Mouse (Mus musculus): ENCODE results near the gene Zbtb49. TPM values are rescaled to one million over a fixed set of nuclear protein-coding genes. Genes with fewer than 3 reads are reported as not detected.

The Zbtb49 gene
- polyA plus RNA-seq (2015; fragmentation: Nextera tagmentation; extraction: Ambion mirVana) = 2.9 and 3.6 TPM in 2 replicates

DNA sequence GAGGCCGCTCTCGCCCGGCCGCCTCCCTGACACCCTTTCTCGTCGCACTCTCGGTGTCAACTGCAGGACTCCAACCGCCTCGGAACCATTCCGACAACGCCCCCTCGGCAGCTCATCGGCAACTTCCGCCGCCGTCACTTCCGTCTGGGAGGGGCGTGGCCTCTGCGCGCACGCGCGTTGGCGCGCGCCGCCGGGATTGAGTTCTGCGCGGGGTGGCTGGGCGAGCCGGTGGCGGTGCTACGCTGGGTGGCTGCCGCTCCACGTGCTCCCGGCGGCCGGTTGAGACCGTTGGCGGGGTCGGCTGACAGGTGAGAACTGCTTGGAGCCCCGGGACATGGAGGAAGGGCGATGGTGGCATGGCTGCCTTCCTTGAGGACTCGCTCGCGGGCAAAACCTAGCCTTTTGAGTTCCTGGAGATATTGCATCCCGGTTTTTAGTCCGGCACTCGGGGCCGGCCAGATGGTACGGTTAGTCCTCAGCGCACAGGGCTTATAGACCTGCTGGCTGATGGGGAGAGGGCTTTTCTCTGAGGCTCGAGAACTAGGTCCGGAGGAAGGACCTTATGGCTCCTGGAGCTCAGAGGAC is at the start of gene Zbtb49, which contains the start of gene Lyar:
Zbtb49 (minus strand) TSS at position 130 of the 585 bp plus-strand sequence.
Lyar (plus strand) TSS at position 143 of the 585 bp plus-strand sequence.
- Histone ChIP-seq H3K36me3 (ENCODE audit: control insufficient read depth, insufficient read depth) (peaks cover 13% of the 10 kb centered on the region; the same call in 1 of the 2 replicates), H3K9ac (ENCODE audit: low read depth, low read length) (peak within 1 kb of the TSS; percentile 74), H3K27me3 (replicated peaks; ENCODE audit: control insufficient read depth, insufficient read depth, low read length) (no peaks in the 10 kb centered on the region), H3K9me3 (ENCODE audit: control insufficient read depth) (no peaks in the 10 kb centered on the region), H3K4me1 (replicated peaks; ENCODE audit: control insufficient read depth, insufficient read depth, low read length) (0 out of 2 replicates have a peak, but pooled peaks cover 10% of the 10 kb centered on the region), H3K4me2 (replicated peaks; ENCODE audit: low read depth) (peak within 1 kb of the TSS; percentile 95), H3K27ac (ENCODE audit: low read depth, low read length) (peak within 1 kb of the TSS; percentile 70), H3K4me3 (ENCODE audit: low read depth, low read length) (peak within 1 kb of the TSS; percentile 93)
- TF ChIP-seq CTCF (IDR thresholded peaks at IDR 0.05; ENCODE audit: low read depth) = peak; percentile 8; the same call in 1 of the 2 replicates
- ATAC-seq = peak; percentile 96
- under 1% methylated on average over 55 of the region's 55 CpGs for WGBS

DNA sequence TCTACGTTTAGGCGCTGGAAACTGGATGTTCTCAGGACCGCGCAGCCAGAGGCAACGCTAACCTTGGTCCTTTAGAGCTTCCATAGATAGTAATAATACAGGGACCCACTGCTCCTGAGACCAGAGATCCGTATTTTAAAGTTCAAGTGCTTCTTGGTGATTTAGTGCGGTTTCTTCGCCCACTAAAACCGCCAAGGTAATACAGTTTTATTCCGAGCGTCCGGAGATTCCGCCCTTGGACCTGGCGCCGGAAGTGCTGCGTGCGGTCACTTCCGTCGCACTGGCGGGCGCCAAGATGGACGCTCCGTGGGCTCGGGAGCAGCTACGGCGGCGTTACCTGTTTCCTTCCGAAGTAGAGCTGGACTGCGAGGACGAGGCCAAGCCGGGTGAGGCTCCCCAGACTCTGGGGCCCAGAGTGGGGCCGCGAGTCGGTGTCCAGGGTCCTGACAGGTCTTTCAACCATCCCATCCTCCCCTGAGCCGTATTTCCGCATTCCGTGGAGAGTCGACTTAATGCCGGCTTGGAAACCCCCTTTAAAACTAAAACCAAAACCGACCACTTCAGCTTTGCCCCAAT is 39.9 kb upstream of the Zbtb49 start, which contains the start of gene Tmem128:
Tmem128 (plus strand) TSS at position 79 of the 576 bp plus-strand sequence.
- Histone ChIP-seq H3K36me3 (ENCODE audit: control insufficient read depth, insufficient read depth) (peaks cover 30% of the 10 kb centered on the region), H3K4me2 (replicated peaks; ENCODE audit: low read depth) (peak within 1 kb of the TSS; percentile 70), H3K27me3 (replicated peaks; ENCODE audit: control insufficient read depth, insufficient read depth, low read length) (no peaks in the 10 kb centered on the region), H3K9me3 (ENCODE audit: control insufficient read depth) (no peaks in the 10 kb centered on the region), H3K27ac (ENCODE audit: low read depth, low read length) (peak within 1 kb of the TSS; percentile 92), H3K4me1 (replicated peaks; ENCODE audit: control insufficient read depth, insufficient read depth, low read length) (peaks cover 3% of the 10 kb centered on the region; the same call in 1 of the 2 replicates), H3K4me3 (ENCODE audit: low read depth, low read length) (peak within 1 kb of the TSS; percentile 83), H3K9ac (ENCODE audit: low read depth, low read length) (peak within 1 kb of the TSS; percentile 65)
- TF ChIP-seq CTCF (IDR thresholded peaks at IDR 0.05; ENCODE audit: low read depth) = no peak
- peak; percentile 71 for ATAC-seq
- under 1% methylated on average over 40 of the region's 40 CpGs for WGBS

DNA sequence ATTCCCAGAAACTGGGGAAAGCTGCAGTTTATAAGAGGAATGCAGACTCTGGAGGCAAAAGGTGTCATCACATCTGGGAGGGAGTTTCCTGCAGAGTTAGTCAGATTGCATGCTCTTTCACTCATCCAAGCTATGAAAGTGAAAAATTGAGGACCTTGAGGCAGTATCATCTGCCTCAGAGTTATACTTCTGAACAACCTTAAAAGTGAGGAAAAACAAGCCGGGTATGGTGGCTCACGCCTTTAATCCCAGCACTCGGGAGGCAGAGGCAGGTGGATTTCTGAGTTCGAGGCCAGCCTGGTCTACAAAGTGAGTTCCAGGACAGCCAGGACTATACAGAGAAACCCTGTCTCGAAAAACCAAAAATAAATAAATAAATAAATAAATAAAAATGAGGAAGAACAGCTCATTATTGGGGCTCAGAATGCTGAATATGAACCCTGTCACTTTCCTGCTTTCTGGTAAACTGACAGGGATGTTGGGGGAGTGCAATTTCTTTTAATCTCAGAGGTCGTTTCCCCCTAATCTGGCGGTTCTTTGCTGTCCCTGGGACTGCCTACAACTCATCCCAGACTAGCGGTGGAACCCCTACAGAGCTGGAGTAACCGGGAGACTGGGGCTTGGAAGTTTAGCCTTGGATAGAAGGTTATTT is 39.3 kb upstream of the Zbtb49 start:
- H3K4me3 ChIP-seq (ENCODE audit: low read depth, low read length) = peak overlapping the region; percentile 83
- H3K27ac ChIP-seq (ENCODE audit: low read depth, low read length) = peak overlapping the region; percentile 92
- peaks cover 24% of the 10 kb centered on the region for H3K36me3 ChIP-seq (ENCODE audit: control insufficient read depth, insufficient read depth)
- no peaks in the 10 kb centered on the region for H3K9me3 ChIP-seq (ENCODE audit: control insufficient read depth)
- H3K4me2 ChIP-seq (replicated peaks; ENCODE audit: low read depth) = peak overlapping the region; percentile 70
- peak overlapping the region; percentile 65 for H3K9ac ChIP-seq (ENCODE audit: low read depth, low read length)
- no peak for TF ChIP-seq CTCF (IDR thresholded peaks at IDR 0.05; ENCODE audit: low read depth)
- 47% methylated on average over 9 of the region's 9 CpGs for WGBS
- H3K27me3 ChIP-seq (replicated peaks; ENCODE audit: control insufficient read depth, insufficient read depth, low read length) = no peaks in the 10 kb centered on the region
- H3K4me1 ChIP-seq (replicated peaks; ENCODE audit: control insufficient read depth, insufficient read depth, low read length) = peaks cover 3% of the 10 kb centered on the region; the same call in 1 of the 2 replicates
- ATAC-seq = no peak

DNA sequence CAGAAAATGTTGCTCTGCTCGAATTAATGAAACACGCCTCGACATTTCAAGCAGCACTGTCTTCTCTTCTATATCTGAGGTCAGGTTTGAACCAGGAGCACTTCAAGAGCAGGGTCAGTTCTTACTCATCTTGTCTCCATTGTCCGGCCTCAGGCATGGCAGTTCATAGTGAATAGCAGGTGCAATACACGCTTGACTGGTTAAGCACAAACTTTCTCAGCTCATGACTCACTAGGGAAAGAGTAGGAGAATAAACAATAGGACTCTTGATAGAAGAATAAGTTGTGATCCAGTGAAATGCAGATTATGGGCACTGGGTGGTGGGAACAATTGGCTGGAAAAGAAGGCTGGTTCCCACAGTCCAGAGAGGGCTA is 38.5 kb upstream of the Zbtb49 start:
- no peak for TF ChIP-seq CTCF (IDR thresholded peaks at IDR 0.05; ENCODE audit: low read depth)
- Histone ChIP-seq H3K9me3 (ENCODE audit: control insufficient read depth) (no peaks in the 10 kb centered on the region), H3K4me3 (ENCODE audit: low read depth, low read length) (no peak overlapping the region), H3K4me1 (replicated peaks; ENCODE audit: control insufficient read depth, insufficient read depth, low read length) (peaks cover 3% of the 10 kb centered on the region; the same call in 1 of the 2 replicates), H3K27me3 (replicated peaks; ENCODE audit: control insufficient read depth, insufficient read depth, low read length) (no peaks in the 10 kb centered on the region), H3K9ac (ENCODE audit: low read depth, low read length) (no peak overlapping the region), H3K27ac (ENCODE audit: low read depth, low read length) (no peak overlapping the region), H3K4me2 (replicated peaks; ENCODE audit: low read depth) (no peak overlapping the region), H3K36me3 (ENCODE audit: control insufficient read depth, insufficient read depth) (peaks cover 15% of the 10 kb centered on the region)
- 94% methylated on average over 5 of the region's 5 CpGs for WGBS
- no peak for ATAC-seq

DNA sequence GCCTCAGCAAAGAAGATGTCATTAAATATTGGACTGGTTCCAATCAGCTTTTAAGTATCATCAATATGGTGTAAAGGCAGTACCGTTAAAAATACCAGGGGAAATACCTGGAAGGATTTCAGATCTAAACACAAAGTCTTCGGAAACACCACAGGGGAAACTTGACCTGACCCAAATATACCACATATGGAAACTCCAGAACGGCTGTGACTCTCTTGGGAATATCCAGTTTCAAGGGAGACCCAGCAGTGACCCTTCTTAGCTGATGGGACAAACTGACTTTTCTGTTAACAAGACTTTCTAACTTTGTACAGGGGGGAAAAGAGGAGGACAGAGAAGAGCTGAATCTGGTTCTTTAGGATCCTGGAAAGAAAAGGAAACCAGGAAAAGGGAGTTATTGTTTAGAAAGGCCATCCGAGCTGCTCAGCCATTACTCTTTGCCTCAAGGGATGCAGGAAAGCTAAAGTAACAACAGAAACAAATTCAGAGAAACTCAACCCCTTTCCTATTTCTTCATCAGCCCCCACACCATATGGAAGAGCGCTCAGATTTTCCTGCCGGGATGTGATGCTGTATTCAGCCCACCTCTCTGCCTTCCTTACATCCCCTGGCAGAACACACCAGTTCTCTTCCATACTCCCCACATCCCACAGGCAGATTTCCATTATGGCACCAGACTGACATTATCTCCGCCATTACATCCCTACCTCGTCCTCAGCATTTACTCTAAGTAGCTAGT is 37.9 kb upstream of the Zbtb49 start:
- Histone ChIP-seq H3K27ac (ENCODE audit: low read depth, low read length) (no peak overlapping the region), H3K27me3 (replicated peaks; ENCODE audit: control insufficient read depth, insufficient read depth, low read length) (no peaks in the 10 kb centered on the region), H3K36me3 (ENCODE audit: control insufficient read depth, insufficient read depth) (peaks cover 10% of the 10 kb centered on the region), H3K4me1 (replicated peaks; ENCODE audit: control insufficient read depth, insufficient read depth, low read length) (peaks cover 3% of the 10 kb centered on the region; the same call in 1 of the 2 replicates), H3K9ac (ENCODE audit: low read depth, low read length) (no peak overlapping the region), H3K4me2 (replicated peaks; ENCODE audit: low read depth) (no peak overlapping the region), H3K9me3 (ENCODE audit: control insufficient read depth) (no peaks in the 10 kb centered on the region), H3K4me3 (ENCODE audit: low read depth, low read length) (no peak overlapping the region)
- no peak for TF ChIP-seq CTCF (IDR thresholded peaks at IDR 0.05; ENCODE audit: low read depth)
- no peak for ATAC-seq
- WGBS = 79% methylated on average over 8 of the region's 8 CpGs
